Mouse (Mus musculus) midbrain, embryonic 10.5 days (tissue): ENCODE measurements at regions not wholly inside any gene's neighbourhood (a gene's known extent, or its start where the extent isn't known, plus 50 kb on each side); places are given as distances from the start of the nearest gene placed in this dataset.

Source experiments
- DNase-seq: peaks from one replicate; pipeline ENCODE4 v3.0.0-alpha.2; 2017; ENCODE audit warnings: low spot score
- H3K27ac ChIP-seq: fragments of 300-500 bp; sonication (generic); replicated peaks from 2 replicates; pipeline ENCODE4 v1.5.1; 2016; ENCODE audit warnings: mild to moderate bottlenecking
- H3K27me3 ChIP-seq: fragments of 300-500 bp; sonication (generic); 2 replicates; pipeline ENCODE4 v1.6.1; 2016; ENCODE audit warnings: low read depth, mild to moderate bottlenecking; ENCODE audit not compliant: poor library complexity, severe bottlenecking
- H3K36me3 ChIP-seq: fragments of 300-500 bp; sonication (generic); 2 replicates; pipeline ENCODE4 v1.6.1; 2016; ENCODE audit warnings: mild to moderate bottlenecking, moderate library complexity
- H3K4me1 ChIP-seq: fragments of 300-500 bp; sonication (generic); 2 replicates; pipeline ENCODE4 v1.6.1; 2016
- H3K4me3 ChIP-seq: fragments of 300-500 bp; sonication (generic); 2 replicates; pipeline ENCODE4 v1.5.1; 2016; ENCODE audit warnings: mild to moderate bottlenecking, moderate library complexity
- H3K9me3 ChIP-seq: fragments of 300-500 bp; sonication (generic); replicated peaks from 2 replicates; pipeline ENCODE4 v1.6.1; 2016; ENCODE audit warnings: mild to moderate bottlenecking
- WGBS: fragments of 180-500 bp; shearing (Covaris S2); methylation state at CpG from one replicate; pipeline ENCODE4 v1.1.7; 2016; 5-methylcytosine and 5-hydroxymethylcytosine counted together

DNA sequence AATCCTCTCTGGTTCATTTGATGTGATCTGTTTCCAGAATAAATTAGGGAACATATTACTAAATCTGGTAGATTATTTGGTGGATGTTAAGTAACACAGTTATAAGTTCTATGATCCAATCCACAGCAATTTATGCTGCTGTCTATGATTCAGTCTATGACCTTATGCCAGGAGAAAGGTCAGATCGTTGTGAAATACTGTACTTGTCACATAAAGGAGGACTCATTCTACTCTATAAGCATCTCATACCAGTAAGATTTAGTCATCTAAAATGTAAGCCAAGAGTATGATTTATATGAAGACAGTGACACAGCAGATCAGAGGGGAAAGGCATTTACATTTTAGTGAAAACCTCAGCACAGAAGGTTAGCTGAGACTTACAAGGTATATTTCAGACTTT is 1677.5 kb upstream of the Pcdh10 start:
- H3K9me3 ChIP-seq: no peaks in the 10 kb centered on the region
- no peak overlapping the region for H3K4me3 ChIP-seq
- DNase-seq: no peak
- no peaks in the 10 kb centered on the region for H3K36me3 ChIP-seq
- no peak overlapping the region for H3K27ac ChIP-seq
- no peaks in the 10 kb centered on the region for H3K27me3 ChIP-seq
- 94% methylated on average over 1 of the region's 1 CpGs for WGBS
- no peaks in the 10 kb centered on the region for H3K4me1 ChIP-seq

DNA sequence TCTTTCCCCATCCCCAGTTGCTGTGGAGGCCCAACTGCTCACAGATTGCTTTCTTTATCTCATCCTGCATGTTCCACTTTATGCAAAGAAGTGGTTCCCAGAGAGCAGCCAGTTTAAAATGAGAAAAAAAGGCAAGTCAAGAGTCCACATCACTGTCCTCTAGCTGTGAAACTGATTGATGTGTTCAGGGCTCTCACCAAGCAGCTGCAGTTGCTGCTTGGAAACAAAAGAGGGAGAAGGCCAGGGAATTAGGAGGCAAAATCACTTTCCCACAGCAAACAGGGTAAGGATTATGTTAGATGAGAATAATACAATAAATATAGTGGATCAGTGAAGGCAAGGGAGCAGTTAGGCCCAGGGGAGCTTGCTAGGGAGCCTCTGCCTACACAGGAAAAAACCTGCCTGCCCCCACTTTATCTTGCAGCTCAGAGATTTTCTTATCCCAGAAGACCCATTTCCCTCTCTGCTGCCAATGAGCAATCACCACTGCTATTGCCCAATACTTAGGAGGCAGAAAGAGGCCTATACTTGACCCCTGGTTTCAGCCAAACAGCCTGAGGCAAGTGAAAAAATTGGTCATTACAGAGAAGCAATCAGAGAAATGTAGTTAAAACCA is 1658.3 kb upstream of the Pcdh10 start:
- H3K4me3 ChIP-seq: no peak overlapping the region
- peaks cover 10% of the 10 kb centered on the region; the same call in 1 of the 2 replicates for H3K4me1 ChIP-seq
- peak; percentile 12 for DNase-seq
- no peaks in the 10 kb centered on the region for H3K27me3 ChIP-seq
- H3K27ac ChIP-seq: peak overlapping the region; percentile 76
- H3K9me3 ChIP-seq: no peaks in the 10 kb centered on the region
- no peaks in the 10 kb centered on the region for H3K36me3 ChIP-seq
